Mouse (Mus musculus) urinary bladder, adult 18-20 months (tissue): ENCODE measurements around the gene Nrip1.

Experiments used
- DNase-seq, 2 experiments: peaks; one replicate each; pipeline ENCODE4 v3.0.0; 2022; ENCODE audit warnings: low spot score in 2 of 2, mixed read lengths in 2 of 2

The Nrip1 gene

DNA sequence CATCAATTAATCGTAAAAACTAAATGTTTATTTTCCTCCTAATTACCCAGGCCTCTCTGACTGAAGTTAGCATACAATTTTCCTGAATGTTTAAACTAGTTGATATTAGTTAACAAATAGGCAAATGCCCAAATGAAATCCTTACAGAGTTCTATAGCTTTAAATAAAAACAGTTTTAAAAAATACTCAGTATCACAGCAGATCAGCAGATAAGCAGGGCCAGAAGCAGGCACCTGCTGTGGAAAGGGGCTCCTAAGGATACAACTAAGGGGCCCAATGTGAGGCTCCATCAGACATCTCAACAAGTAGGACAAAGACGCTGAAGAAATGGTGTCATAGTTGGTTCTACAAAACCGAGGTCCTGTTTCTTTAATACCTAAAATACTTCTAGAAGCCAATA is 58.0 kb downstream of the Nrip1 start:
- no peak for DNase-seq

DNA sequence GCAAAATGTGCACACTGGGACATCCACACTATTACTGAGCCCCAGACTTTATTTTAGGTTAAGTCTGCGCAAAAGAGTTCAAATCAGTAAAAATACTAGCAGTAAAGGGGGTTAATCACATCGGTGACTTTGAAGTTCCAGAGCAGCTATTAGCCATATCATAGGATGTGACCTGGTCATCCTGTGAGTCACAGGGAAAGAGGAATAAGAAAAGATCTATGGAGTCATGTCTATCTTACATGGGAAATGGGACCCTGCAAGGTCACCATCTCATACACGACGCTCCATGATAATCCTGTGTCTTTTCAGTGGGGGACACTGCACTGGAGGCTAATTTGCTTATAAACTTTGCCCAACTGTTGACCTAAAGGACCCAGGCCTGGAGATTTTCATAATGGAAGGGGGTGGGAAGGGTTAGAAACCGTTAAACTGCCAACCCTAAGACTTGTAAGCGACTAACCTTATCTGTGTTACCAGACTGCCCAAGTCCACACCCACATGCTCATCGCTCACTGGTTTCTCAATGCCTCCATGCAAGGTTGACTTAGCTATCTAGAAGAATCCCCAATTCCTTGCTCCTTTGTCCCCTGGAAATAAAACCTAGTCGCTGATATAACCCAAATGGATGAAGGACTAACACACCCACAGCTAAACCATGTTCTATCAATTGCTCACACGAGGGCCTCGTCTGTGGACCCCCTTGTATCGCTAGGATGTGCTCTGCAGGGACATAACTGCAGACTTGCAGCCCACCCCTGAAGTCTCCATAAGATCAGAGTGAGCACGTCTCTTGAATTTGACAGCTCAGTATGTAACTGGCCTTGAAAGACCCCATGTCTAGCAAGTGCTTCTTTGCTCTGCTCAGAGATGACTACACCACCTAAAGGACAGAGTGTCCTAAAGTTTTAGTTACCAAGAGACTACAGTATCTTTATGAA is 59.3 kb downstream of the Nrip1 start:
- no peak for DNase-seq

GRCm38 (mm10) chr16:76312887-76313420 is 60.7 kb downstream of the Nrip1 start:
- DNase-seq = no peak

DNA sequence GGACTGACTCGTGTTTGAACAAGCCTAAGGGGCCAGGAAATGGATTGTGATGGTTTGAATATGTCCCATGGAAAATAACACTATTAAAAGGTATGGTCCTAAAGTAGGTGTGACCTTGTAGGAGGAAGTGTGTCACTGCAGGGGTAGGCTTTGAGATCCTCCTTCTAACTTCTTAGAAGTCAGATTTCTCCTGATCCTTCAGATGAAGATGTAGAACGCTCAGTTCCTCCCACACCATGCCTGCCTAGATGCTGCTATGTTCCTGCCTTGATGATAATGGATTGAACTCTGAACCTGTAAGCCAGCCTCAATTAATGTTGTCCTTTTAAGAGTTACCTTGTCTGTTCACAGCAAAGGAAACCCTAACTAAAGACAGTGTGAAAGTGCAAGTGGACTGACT is 62.8 kb downstream of the Nrip1 start:
- DNase-seq = no peak

DNA sequence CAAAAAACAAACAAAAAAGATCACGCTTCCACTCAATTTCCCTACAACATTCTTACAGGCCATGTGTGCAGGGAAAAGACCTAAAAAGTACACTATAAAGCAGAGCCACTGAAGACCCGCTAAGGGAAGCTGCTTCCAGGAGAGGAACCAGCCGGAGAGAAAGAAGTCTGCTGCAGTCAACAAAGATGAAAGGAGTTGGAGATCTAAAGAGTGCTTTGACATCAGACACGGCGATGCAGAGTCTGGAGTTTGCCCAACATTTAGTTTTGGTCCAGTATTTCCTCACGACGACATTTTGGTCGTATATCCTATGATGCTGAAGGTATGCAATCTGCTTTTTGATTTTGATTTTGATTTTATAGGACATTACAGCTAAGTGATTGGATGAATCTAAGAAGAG is 63.3 kb downstream of the Nrip1 start:
- DNase-seq = no peak

GRCm38 (mm10) chr16:76309280-76309679 is 64.3 kb downstream of the Nrip1 start:
- DNase-seq = no peak

- DNase-seq = no peak
Observed at GRCm38 (mm10) chr16:76307039-76307438, 66.6 kb downstream of the Nrip1 start.

DNA sequence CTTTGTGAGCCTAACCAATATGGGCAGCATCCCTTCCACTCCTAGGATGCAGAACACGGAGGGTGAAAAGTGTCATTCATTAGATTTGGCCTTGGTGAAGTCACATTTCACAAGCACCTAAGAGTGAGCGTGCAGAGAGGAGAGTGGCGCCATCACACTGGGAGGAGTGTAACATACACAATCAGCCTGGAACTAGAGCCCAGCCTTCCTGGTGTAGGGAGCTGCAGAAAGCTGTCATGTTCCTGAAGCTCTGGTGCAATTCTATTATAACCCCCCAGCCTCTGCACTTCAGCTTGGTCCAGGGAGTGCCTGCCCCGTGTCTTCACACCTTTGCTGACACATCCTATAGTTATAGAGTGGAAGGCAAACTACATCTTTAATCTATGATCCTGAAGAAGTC is 67.2 kb downstream of the Nrip1 start:
- DNase-seq = no peak

DNA sequence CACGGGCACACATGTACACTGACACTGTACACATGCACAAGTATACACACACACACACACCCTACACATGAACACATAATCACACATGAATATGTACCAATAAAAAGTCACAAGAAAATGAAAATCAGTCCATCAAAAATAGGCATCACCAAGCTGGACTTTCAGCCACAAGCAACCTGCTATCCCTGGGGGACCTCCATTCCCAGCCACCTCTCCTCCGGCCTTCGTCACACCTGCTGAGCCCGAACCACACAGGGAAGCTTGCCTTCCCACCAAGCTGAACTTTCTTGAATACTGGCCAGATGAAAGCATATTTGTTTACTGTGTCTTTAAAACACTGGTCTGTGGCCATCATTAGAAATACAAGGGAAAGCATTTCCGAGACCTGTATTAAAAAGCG is 70.2 kb downstream of the Nrip1 start:
- DNase-seq = no peak

DNA sequence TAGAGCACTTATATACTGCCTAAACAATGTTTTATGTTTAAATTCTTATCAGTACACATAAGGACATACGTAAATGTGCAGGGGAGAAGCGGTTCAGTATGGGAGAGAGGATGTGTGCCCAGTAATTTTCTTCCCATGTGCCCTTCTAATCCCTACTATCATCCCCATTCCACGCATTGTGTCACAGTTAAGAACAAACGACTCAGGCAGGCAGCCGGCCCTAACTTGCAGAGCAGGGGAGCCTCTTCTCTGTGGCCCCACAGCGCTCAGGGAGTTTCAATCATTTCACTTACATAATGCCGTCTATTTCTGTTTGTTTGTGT is 71.9 kb downstream of the Nrip1 start:
- DNase-seq = no peak

DNA sequence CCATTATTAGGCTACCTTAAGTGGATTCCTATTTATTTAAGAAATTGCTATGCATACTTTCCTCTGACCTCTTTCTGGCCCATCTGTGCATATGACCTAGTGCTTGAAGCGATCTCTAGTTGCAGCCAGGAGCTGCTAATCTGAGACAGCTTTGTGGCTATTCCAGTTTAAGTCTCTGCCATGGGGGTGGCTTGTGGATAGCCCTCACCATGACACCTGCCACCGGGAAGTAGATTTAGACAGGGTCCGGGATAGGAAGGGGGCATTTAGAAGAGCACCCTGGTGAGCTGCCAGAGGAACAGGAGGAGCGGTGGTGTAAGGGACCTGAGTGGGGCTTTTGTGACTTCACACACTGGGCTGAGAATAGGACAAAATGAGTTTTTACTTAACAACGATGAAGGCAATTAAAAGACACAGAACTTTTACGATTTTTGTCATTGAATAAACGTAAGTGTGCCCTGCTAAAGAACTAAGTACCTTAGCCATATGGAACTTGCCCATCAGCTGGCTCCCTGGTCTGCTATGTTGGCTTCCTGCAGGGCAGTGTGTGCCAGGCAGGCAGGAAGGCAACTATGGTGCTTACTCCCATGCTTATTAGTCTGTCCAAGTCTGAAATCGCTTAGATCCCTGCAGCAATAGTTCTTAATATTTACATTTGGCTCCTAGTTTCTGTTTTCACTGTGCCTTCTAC is 72.4 kb downstream of the Nrip1 start:
- DNase-seq = no peak

DNA sequence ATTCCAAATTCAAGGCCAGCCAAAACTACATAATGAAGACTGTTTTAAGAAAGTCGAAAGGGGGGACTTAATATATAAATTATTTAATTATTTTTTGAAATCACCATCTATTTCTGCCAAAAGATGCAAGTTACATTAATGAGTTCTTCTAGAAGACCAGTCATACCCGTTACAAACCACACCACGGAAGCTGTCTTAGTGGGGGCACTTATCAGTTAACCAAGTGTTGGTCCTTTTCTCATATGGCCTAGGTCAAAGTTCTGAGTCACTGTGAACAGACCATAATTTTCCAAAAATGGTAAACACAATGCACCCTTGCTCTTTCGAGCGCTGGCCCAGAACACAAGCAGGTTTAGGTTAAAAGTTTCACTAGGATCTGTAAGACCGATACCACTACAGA is 73.2 kb downstream of the Nrip1 start:
- DNase-seq = no peak

DNA sequence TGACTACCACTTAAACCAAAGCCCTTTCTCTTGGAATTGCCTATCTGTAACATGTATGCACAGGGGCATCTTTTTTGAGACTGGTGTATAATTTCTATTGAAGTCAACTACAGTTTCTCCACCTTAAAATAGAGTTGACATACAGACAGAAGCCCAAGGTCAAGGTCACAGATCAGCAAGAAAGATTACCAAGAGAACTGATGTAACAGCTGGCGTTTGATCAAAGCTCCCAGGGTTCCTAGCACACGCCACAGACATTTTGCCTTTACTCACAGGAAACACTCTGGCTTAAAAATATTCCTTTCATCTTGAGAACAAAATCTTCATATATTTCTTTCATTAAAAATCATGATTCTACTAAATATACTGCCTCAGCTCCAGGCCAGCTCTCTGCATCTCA is 74.1 kb downstream of the Nrip1 start:
- DNase-seq = no peak

- DNase-seq = no peak
Observed at GRCm38 (mm10) chr16:76295322-76295721, 78.3 kb downstream of the Nrip1 start.

GRCm38 (mm10) chr16:76294550-76294949 is 79.1 kb downstream of the Nrip1 start:
- DNase-seq = no peak

- peak in 1 of 2 experiments; percentile 46 for DNase-seq
Observed at GRCm38 (mm10) chr16:76293765-76294463, 79.7 kb downstream of the Nrip1 start.

GRCm38 (mm10) chr16:76293176-76293575 is 80.5 kb downstream of the Nrip1 start:
- DNase-seq = no peak

DNA sequence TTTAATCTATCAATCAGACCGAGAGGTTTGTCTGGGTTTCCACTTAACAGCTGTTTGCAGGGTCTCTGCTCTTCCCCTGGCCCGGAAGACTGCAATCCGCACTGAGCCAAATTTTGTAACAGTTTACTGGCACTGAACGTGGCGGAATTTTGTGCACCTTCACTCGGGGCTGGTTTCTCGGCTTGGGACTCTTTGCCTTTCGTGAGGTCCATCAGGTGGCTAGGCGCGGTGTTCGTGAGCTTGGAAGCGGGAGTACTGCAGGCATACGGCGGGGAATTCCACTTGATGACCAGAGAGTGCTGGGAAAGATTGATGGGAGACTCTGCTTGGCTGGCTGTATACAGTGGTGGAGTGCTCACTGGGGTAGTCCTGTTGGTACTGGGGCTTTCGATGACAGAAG is 81.0 kb downstream of the Nrip1 start:
- DNase-seq = no peak

DNA sequence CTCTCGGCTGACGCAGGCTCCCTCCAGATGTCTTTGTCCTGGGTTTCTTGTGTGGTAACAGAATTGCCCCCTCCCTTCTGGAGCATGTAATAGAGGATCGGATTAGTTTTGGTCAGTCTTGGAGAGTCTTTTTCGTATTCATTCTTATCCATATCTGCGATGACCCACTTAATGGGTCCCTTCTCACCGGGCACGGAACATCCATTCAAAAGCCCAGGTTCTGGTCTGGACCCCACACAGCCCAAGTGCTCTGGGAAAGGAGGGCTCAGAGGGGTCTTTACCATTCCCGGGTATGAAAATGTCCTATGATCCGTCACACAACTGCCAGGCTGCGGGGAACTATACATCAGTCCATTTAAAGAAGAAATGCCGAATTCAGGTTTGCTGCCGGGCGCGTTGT is 82.3 kb downstream of the Nrip1 start:
- DNase-seq = no peak

DNA sequence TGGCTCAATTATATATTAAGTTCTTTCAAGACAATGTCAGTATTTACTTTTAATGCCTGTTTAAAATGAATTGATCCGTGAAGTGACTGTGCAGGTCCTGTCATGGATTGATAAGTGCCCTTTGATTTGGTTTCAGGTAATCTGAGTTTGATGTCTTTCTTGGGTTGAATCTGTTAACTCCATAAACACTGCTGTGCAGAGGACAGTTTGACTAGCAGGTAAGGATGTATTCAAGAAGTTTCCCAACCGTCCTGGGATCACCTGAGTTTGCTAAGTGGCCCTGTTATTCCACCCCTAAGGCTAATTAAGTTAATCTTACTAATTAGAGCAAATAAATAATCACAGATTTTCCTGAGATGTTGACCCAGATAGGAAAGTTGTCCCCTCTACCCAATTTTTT is 84.1 kb downstream of the Nrip1 start:
- no peak for DNase-seq

DNA sequence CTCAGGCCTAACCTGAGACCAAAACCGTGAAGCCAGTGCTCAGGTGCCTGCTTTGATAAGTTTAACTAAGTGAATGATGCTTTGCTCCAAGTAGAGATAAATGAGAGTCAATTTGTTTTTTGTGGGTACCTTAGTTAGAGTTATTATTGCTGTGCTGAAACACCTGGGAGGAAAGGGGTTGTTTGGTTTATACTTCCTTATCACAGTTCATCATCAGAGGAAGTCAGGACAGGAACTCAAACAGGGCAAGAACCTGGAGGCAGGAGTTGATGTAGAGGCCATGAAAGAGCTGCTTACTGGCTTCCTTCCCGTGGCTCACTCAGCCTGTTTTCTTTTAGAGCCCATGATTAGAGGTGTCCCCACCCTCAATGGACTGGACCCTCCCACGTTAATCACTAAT is 89.8 kb downstream of the Nrip1 start:
- DNase-seq = no peak

DNA sequence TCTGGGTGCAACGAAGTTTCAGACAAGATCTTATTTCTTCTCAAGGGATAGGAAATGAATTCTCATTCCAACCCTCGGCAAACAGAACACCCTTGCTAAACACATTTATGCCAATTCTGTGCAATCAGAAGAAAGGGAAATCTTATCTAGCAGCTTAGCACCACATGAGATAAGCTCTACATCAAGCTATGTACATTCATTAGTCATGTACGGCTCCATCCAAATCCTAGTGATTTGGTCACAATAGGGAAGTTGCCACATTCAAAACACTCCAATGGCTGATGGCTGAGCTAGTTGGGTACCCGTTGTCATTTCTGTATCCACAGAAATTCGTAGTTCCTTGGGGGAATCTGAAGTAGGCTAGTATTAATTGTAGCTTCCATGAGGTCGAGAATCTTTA is 91.8 kb downstream of the Nrip1 start:
- DNase-seq = no peak
